Mouse (Mus musculus) limb, embryonic 11.5 days (tissue): ENCODE results near the gene Ccdc122. TPM values are rescaled to one million over a fixed set of nuclear protein-coding genes. Genes with fewer than 3 reads are reported as not detected.

Experiments used
- ATAC-seq: fragments of 200-750 bp; cut with Nextera tagmentation; 2 replicates; pipeline ENCODE4 v1.8.0; 2017; ENCODE audit warnings: low read depth; ENCODE audit not compliant: insufficient number of reproducible peaks, low FRiP score, low TSS enrichment
- DNase-seq: peaks from one replicate; pipeline ENCODE4 v3.0.0-alpha.2; 2015; ENCODE audit warnings: low spot score
- H3K27ac ChIP-seq: fragments of 300-500 bp; sonication (generic); replicated peaks from 2 replicates; pipeline ENCODE4 v1.5.1; 2014; ENCODE audit warnings: low read depth, mild to moderate bottlenecking, low read length
- H3K27me3 ChIP-seq: fragments of 300-500 bp; sonication (generic); 2 replicates; pipeline ENCODE4 v1.6.1; 2014; ENCODE audit warnings: mild to moderate bottlenecking, low read length, mixed read lengths; ENCODE audit not compliant: control insufficient read depth, insufficient read depth
- H3K36me3 ChIP-seq: fragments of 300-500 bp; sonication (generic); 2 replicates; pipeline ENCODE4 v1.6.1; 2014; ENCODE audit warnings: mild to moderate bottlenecking, low read length, moderate library complexity, mixed read lengths; ENCODE audit not compliant: control insufficient read depth, insufficient read depth
- H3K4me1 ChIP-seq: fragments of 300-500 bp; sonication (generic); 2 replicates; pipeline ENCODE4 v1.6.1; 2014; ENCODE audit warnings: low read length, mixed read lengths; ENCODE audit not compliant: control insufficient read depth, insufficient read depth
- H3K4me2 ChIP-seq: fragments of 300-500 bp; sonication (generic); 2 replicates; pipeline ENCODE4 v1.6.1; 2014; ENCODE audit warnings: low read depth, mild to moderate bottlenecking, moderate library complexity; ENCODE audit not compliant: severe bottlenecking
- H3K4me3 ChIP-seq: fragments of 300-500 bp; sonication (generic); 2 replicates; pipeline ENCODE4 v1.5.1; 2014; ENCODE audit warnings: low read depth, low read length
- H3K9ac ChIP-seq: fragments of 300-500 bp; sonication (generic); 2 replicates; pipeline ENCODE4 v1.6.1; 2014; ENCODE audit warnings: mild to moderate bottlenecking, low read length
- H3K9me3 ChIP-seq: fragments of 300-500 bp; sonication (generic); 2 replicates; pipeline ENCODE4 v1.6.1; 2016; ENCODE audit warnings: low read length; ENCODE audit not compliant: control insufficient read depth
- WGBS: fragments of 180-500 bp; shearing (Covaris S2); extraction: QIAGEN DNeasy Blood & Tissue Kit; methylation state at CpG from one replicate; pipeline ENCODE4 v1.1.7; 2014; 5-methylcytosine and 5-hydroxymethylcytosine counted together
- polyA plus RNA-seq: library from polyadenylated mRNA; unstranded; fragments of >200 nt; fragmentation: Nextera tagmentation; extraction: Ambion mirVana; gene quantifications from 2 replicates; pipeline ENCODE4 v1.2.1, GENCODE M21; 2014

The Ccdc122 gene
- polyA plus RNA-seq, 1 experiment from 2014 or later = 1.6 TPM

DNA sequence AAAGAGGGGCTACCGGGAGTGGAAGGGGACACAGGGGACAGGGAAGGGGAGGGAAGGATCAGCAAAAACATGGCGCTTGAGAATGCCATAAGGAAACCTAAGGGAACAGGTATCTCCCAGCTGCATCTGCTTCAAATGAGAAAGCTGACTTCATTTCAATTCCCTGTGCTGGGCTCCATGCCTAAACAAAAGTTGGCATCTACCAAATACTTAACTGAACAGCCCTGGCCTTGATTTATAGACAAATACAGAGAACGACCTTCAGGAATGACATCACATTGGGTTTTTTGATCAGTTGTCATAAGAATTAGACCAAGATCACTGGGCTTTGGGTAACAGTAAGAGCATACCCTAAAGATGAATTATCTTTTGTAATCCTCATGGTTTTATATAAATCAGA is 12.1 kb upstream of the Ccdc122 start:
- 86% methylated on average over 3 of the region's 3 CpGs for WGBS
- no peak for ATAC-seq

GRCm38 (mm10) chr14:77029319-77030054 is 7.1 kb upstream of the Ccdc122 start:
- H3K27ac ChIP-seq = no peak overlapping the region
- no peak for DNase-seq
- H3K27me3 ChIP-seq = no peaks in the 10 kb centered on the region
- WGBS = 73% methylated on average over 5 of the region's 5 CpGs
- H3K9ac ChIP-seq = no peak overlapping the region
- H3K9me3 ChIP-seq = no peaks in the 10 kb centered on the region
- H3K4me3 ChIP-seq = no peak overlapping the region
- H3K4me1 ChIP-seq = no peaks in the 10 kb centered on the region
- H3K36me3 ChIP-seq = no peaks in the 10 kb centered on the region
- no peak overlapping the region for H3K4me2 ChIP-seq
- no peak for ATAC-seq

More for the DNA sequence above, 12.1 kb upstream of the Ccdc122 start:
- Histone ChIP-seq H3K9ac (no peak overlapping the region), H3K4me2 (no peak overlapping the region), H3K27ac (no peak overlapping the region), H3K9me3 (no peaks in the 10 kb centered on the region), H3K27me3 (no peaks in the 10 kb centered on the region), H3K36me3 (no peaks in the 10 kb centered on the region), H3K4me1 (no peaks in the 10 kb centered on the region), H3K4me3 (no peak overlapping the region)
- DNase-seq = no peak

- 89% methylated on average over 5 of the region's 5 CpGs for whole genome bisulfite sequencing
- Histone ChIP-seq H3K9ac (no peak overlapping the region), H3K4me2 (no peak overlapping the region), H3K27me3 (no peaks in the 10 kb centered on the region), H3K27ac (no peak overlapping the region), H3K4me1 (no peaks in the 10 kb centered on the region), H3K4me3 (no peak overlapping the region), H3K36me3 (no peaks in the 10 kb centered on the region), H3K9me3 (no peaks in the 10 kb centered on the region)
- DNase-seq (no peak), ATAC-seq (no peak)
Measured at GRCm38 (mm10) chr14:77030808-77031207, 5.8 kb upstream of the Ccdc122 start.

- no peak for ATAC-seq
- Histone ChIP-seq H3K27ac (no peak overlapping the region), H3K36me3 (no peaks in the 10 kb centered on the region), H3K4me3 (no peak overlapping the region), H3K4me1 (no peaks in the 10 kb centered on the region), H3K9ac (no peak overlapping the region), H3K4me2 (no peak overlapping the region), H3K27me3 (no peaks in the 10 kb centered on the region), H3K9me3 (no peaks in the 10 kb centered on the region)
- no peak for DNase-seq
- 89% methylated on average over 5 of the region's 5 CpGs for WGBS
Measured at GRCm38 (mm10) chr14:77032433-77032832, 4.1 kb upstream of the Ccdc122 start.

GRCm38 (mm10) chr14:77033391-77033790 is 3.2 kb upstream of the Ccdc122 start:
- 95% methylated on average over 3 of the region's 3 CpGs for WGBS

DNA sequence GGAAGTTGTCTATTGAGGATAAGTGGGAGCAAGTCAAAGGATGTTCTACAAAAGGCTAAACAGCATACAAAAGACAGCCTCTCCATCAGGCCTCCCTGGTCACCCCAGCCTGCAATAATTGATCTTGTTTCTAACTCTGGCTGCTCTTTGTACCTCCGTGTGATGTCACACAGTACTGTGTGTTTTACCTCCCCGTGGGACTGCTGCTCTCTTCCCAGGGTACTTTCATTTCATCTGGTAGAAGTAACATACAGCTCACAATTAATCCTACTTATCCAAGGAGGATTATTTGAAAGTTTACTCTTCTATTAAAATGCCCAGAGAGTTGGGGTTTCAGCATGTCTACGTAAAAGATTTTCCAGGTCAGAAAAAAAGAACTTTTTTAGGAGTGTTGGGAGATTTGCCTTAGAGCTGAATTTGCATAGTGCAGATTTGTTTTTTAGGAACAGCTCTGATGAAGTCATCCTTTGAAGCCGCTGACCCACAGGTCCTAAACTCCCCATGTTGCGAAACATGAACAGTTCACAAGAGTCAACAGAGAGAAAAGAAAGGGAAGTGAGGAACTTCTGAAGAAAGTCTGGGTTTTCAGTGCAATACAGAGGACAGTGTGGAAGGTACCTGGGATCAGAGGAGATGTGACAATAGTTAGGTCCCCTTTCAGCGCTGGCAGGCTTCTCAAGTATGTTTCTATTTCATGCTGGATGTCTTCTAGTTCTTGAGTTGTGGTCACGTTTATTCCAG is 2.2 kb upstream of the Ccdc122 start:
- Histone ChIP-seq H3K9ac (no peak overlapping the region), H3K36me3 (no peaks in the 10 kb centered on the region), H3K4me2 (no peak overlapping the region), H3K27me3 (no peaks in the 10 kb centered on the region), H3K9me3 (no peaks in the 10 kb centered on the region), H3K27ac (no peak overlapping the region), H3K4me3 (no peak overlapping the region), H3K4me1 (no peaks in the 10 kb centered on the region)
- WGBS = 77% methylated on average over 7 of the region's 7 CpGs
- DNase-seq = no peak
- ATAC-seq = no peak

More at GRCm38 (mm10) chr14:77033391-77033790, 3.2 kb upstream of the Ccdc122 start:
- Histone ChIP-seq H3K27ac (no peak overlapping the region), H3K27me3 (no peaks in the 10 kb centered on the region), H3K9ac (no peak overlapping the region), H3K4me1 (no peaks in the 10 kb centered on the region), H3K9me3 (no peaks in the 10 kb centered on the region), H3K4me2 (no peak overlapping the region), H3K4me3 (no peak overlapping the region), H3K36me3 (no peaks in the 10 kb centered on the region)
- ATAC-seq (no peak), DNase-seq (no peak)

DNA sequence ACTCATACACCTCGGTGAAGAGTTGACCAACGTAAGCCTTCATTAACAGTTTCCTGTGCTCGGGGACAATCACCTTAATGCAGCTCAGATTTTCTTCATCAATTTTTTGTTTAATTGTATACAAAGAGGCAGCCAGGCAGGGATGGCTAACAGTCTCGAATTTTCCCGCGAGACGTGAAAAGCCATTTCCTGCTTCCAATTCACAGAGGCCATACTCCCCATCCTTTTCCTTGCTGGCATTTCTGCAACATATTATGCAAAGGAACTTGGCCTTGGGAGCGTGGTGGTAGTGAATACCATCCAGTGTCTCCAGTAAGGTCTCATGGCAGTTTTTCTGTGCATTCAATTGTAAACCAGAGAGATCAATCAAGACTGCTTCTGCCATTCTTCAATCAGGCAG is 1.6 kb upstream of the Ccdc122 start:
- Histone ChIP-seq H3K4me3 (no peak overlapping the region), H3K9ac (no peak overlapping the region), H3K4me2 (no peak overlapping the region), H3K4me1 (no peaks in the 10 kb centered on the region), H3K27ac (no peak overlapping the region), H3K27me3 (no peaks in the 10 kb centered on the region), H3K36me3 (no peaks in the 10 kb centered on the region), H3K9me3 (no peaks in the 10 kb centered on the region)
- WGBS = 88% methylated on average over 8 of the region's 8 CpGs
- DNase-seq (no peak), ATAC-seq (no peak)

DNA sequence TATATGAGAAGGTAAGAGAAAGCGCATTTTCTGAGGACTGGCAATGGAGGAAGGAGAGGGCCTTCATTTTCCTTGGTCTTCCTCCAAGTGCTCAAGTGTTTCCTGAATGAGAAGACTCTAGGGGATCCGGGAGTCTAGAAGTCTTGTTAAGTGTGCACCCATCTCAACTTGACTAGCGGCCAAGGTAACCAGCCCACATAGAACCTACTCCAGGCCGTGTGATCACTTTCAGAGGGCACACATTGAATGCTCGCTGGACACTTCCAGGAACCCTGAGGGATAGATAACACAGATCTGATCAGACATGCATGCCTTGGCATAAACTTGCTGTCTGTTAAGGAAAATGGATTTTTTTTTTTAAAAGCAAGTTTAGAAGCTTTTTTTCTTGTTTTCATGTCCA is 758 bp downstream of the Ccdc122 start:
- 92% methylated on average over 5 of the region's 5 CpGs for WGBS
- ATAC-seq = no peak
- H3K27me3 ChIP-seq = no peaks in the 10 kb centered on the region
- no peaks in the 10 kb centered on the region for H3K9me3 ChIP-seq
- no peak overlapping the region for H3K27ac ChIP-seq
- H3K9ac ChIP-seq = no peak overlapping the region
- no peaks in the 10 kb centered on the region for H3K36me3 ChIP-seq
- no peaks in the 10 kb centered on the region for H3K4me1 ChIP-seq
- no peak for DNase-seq
- no peak overlapping the region; the same call in 1 of the 2 replicates for H3K4me3 ChIP-seq
- H3K4me2 ChIP-seq = no peak overlapping the region
